Mouse (Mus musculus) lung, embryonic 15.5 days (tissue): ENCODE data around the gene Chga. TPM values are rescaled to one million over a fixed set of nuclear protein-coding genes. Genes with fewer than 3 reads are reported as not detected.

Experiments
- ATAC-seq: fragments of 200-750 bp; cut with Nextera tagmentation; 2 replicates; pipeline ENCODE4 v1.8.0; 2017; ENCODE audit warnings: moderate number of reproducible peaks, borderline replicate concordance; ENCODE audit not compliant: low FRiP score, low TSS enrichment; ENCODE audit errors: extremely low read depth
- H3K27ac ChIP-seq: fragments of 300-500 bp; sonication (generic); 2 replicates; pipeline ENCODE4 v1.5.1; 2015; ENCODE audit warnings: moderate library complexity, mild to moderate bottlenecking, inconsistent platforms
- H3K27me3 ChIP-seq: fragments of 300-500 bp; sonication (generic); 2 replicates; pipeline ENCODE4 v1.6.1; 2015; ENCODE audit warnings: inconsistent platforms
- H3K36me3 ChIP-seq: fragments of 300-500 bp; sonication (generic); 2 replicates; pipeline ENCODE4 v1.6.1; 2015; ENCODE audit warnings: inconsistent platforms
- H3K4me1 ChIP-seq: fragments of 300-500 bp; sonication (generic); 2 replicates; pipeline ENCODE4 v1.6.1; 2015; ENCODE audit warnings: inconsistent platforms
- H3K4me2 ChIP-seq: fragments of 300-500 bp; sonication (generic); 2 replicates; pipeline ENCODE4 v1.6.1; 2015; ENCODE audit warnings: inconsistent platforms, mild to moderate bottlenecking, moderate library complexity
- H3K4me3 ChIP-seq: fragments of 300-500 bp; sonication (generic); 2 replicates; pipeline ENCODE4 v1.5.1; 2015; ENCODE audit warnings: mild to moderate bottlenecking, inconsistent platforms
- H3K9ac ChIP-seq: fragments of 300-500 bp; sonication (generic); 2 replicates; pipeline ENCODE4 v1.6.1; 2015; ENCODE audit warnings: inconsistent platforms
- H3K9me3 ChIP-seq: fragments of 300-500 bp; sonication (generic); 2 replicates; pipeline ENCODE4 v1.6.1; 2016; ENCODE audit warnings: inconsistent platforms
- WGBS: fragments of 180-500 bp; shearing (Covaris S2); methylation state at CpG from one replicate; pipeline ENCODE4 v1.1.7; 2015; 5-methylcytosine and 5-hydroxymethylcytosine counted together
- polyA plus RNA-seq: library from polyadenylated mRNA; unstranded; fragments of >200 nt; fragmentation: Nextera tagmentation; extraction: Ambion mirVana; gene quantifications from 2 replicates; pipeline ENCODE4 v1.2.1, GENCODE M21; 2015

Chga gene
- polyA plus RNA-seq, 1 experiment from 2014 or later, result 2.5 TPM

GRCm38 (mm10) chr12:102566951-102567350, 12.2 kb downstream of the Chga start:
- no peak overlapping the region for H3K27ac ChIP-seq
- H3K4me2 ChIP-seq, result no peak overlapping the region
- ATAC-seq, result no peak
- H3K4me3 ChIP-seq, result no peak overlapping the region
- H3K9me3 ChIP-seq, result no peaks in the 10 kb centered on the region
- H3K36me3 ChIP-seq, result no peaks in the 10 kb centered on the region
- H3K27me3 ChIP-seq, result no peaks in the 10 kb centered on the region
- 0 out of 2 replicates have a peak, but pooled peaks cover 3% of the 10 kb centered on the region for H3K4me1 ChIP-seq
- WGBS, result 65% methylated on average over 2 of the region's 2 CpGs
- no peak overlapping the region for H3K9ac ChIP-seq

GRCm38 (mm10) chr12:102568219-102568618, 13.4 kb downstream of the Chga start:
- H3K9ac ChIP-seq, result no peak overlapping the region
- no peak for ATAC-seq
- no peaks in the 10 kb centered on the region for H3K36me3 ChIP-seq
- H3K9me3 ChIP-seq, result no peaks in the 10 kb centered on the region
- no peak overlapping the region for H3K27ac ChIP-seq
- 0 out of 2 replicates have a peak, but pooled peaks cover 3% of the 10 kb centered on the region for H3K4me1 ChIP-seq
- 61% methylated on average over 7 of the region's 7 CpGs for WGBS
- H3K4me2 ChIP-seq, result no peak overlapping the region
- H3K4me3 ChIP-seq, result no peak overlapping the region
- H3K27me3 ChIP-seq, result no peaks in the 10 kb centered on the region

- WGBS, result 76% methylated on average over 13 of the region's 13 CpGs
Measured at GRCm38 (mm10) chr12:102570111-102570510, 15.3 kb downstream of the Chga start.

GRCm38 (mm10) chr12:102570734-102571133, 16.0 kb downstream of the Chga start:
- Histone ChIP-seq H3K4me3 (no peak overlapping the region), H3K4me1 (0 out of 2 replicates have a peak, but pooled peaks cover 3% of the 10 kb centered on the region), H3K9me3 (no peaks in the 10 kb centered on the region), H3K36me3 (no peaks in the 10 kb centered on the region), H3K27ac (no peak overlapping the region), H3K27me3 (no peaks in the 10 kb centered on the region), H3K4me2 (no peak overlapping the region), H3K9ac (no peak overlapping the region)
- no peak for ATAC-seq
- WGBS, result 59% methylated on average over 5 of the region's 5 CpGs

More at GRCm38 (mm10) chr12:102570111-102570510, 15.3 kb downstream of the Chga start:
- Histone ChIP-seq H3K9ac (no peak overlapping the region), H3K36me3 (no peaks in the 10 kb centered on the region), H3K9me3 (no peaks in the 10 kb centered on the region), H3K27me3 (no peaks in the 10 kb centered on the region), H3K4me1 (0 out of 2 replicates have a peak, but pooled peaks cover 3% of the 10 kb centered on the region), H3K4me2 (no peak overlapping the region), H3K4me3 (no peak overlapping the region), H3K27ac (no peak overlapping the region)
- no peak for ATAC-seq

GRCm38 (mm10) chr12:102571666-102572065, 16.9 kb downstream of the Chga start:
- WGBS, result 85% methylated on average over 9 of the region's 9 CpGs

GRCm38 (mm10) chr12:102573036-102573435, 18.3 kb downstream of the Chga start:
- Histone ChIP-seq H3K27me3 (no peaks in the 10 kb centered on the region), H3K4me3 (no peak overlapping the region), H3K4me2 (no peak overlapping the region), H3K27ac (no peak overlapping the region), H3K9me3 (no peaks in the 10 kb centered on the region), H3K4me1 (0 out of 2 replicates have a peak, but pooled peaks cover 3% of the 10 kb centered on the region), H3K9ac (no peak overlapping the region), H3K36me3 (no peaks in the 10 kb centered on the region)
- ATAC-seq, result no peak
- WGBS, result 75% methylated on average over 7 of the region's 7 CpGs

More at GRCm38 (mm10) chr12:102571666-102572065, 16.9 kb downstream of the Chga start:
- no peaks in the 10 kb centered on the region for H3K27me3 ChIP-seq
- 0 out of 2 replicates have a peak, but pooled peaks cover 3% of the 10 kb centered on the region for H3K4me1 ChIP-seq
- H3K9me3 ChIP-seq, result no peaks in the 10 kb centered on the region
- ATAC-seq, result no peak
- H3K4me2 ChIP-seq, result no peak overlapping the region
- no peak overlapping the region for H3K9ac ChIP-seq
- H3K27ac ChIP-seq, result no peak overlapping the region
- H3K4me3 ChIP-seq, result no peak overlapping the region
- no peaks in the 10 kb centered on the region for H3K36me3 ChIP-seq

- 75% methylated on average over 5 of the region's 5 CpGs for WGBS
- Histone ChIP-seq H3K4me1 (no peaks in the 10 kb centered on the region), H3K4me2 (no peak overlapping the region), H3K4me3 (no peak overlapping the region), H3K9ac (no peak overlapping the region), H3K27me3 (no peaks in the 10 kb centered on the region), H3K9me3 (no peaks in the 10 kb centered on the region), H3K36me3 (no peaks in the 10 kb centered on the region), H3K27ac (no peak overlapping the region)
- ATAC-seq, result no peak
Measured at GRCm38 (mm10) chr12:102575541-102576329, 21.0 kb downstream of the Chga start.

GRCm38 (mm10) chr12:102576659-102577398, 22.1 kb downstream of the Chga start:
- no peak overlapping the region for H3K27ac ChIP-seq
- no peak overlapping the region for H3K4me2 ChIP-seq
- no peak for ATAC-seq
- H3K9me3 ChIP-seq, result no peaks in the 10 kb centered on the region
- no peak overlapping the region for H3K9ac ChIP-seq
- H3K4me1 ChIP-seq, result no peaks in the 10 kb centered on the region
- WGBS, result 47% methylated on average over 10 of the region's 10 CpGs
- H3K27me3 ChIP-seq, result no peaks in the 10 kb centered on the region
- H3K36me3 ChIP-seq, result no peaks in the 10 kb centered on the region
- H3K4me3 ChIP-seq, result no peak overlapping the region

GRCm38 (mm10) chr12:102579041-102579440, 24.3 kb downstream of the Chga start:
- Histone ChIP-seq H3K9ac (no peak overlapping the region), H3K4me2 (no peak overlapping the region), H3K36me3 (no peaks in the 10 kb centered on the region), H3K9me3 (no peaks in the 10 kb centered on the region), H3K4me3 (no peak overlapping the region), H3K27ac (no peak overlapping the region), H3K27me3 (no peaks in the 10 kb centered on the region), H3K4me1 (no peaks in the 10 kb centered on the region)
- WGBS, result 52% methylated on average over 6 of the region's 6 CpGs
- no peak for ATAC-seq

GRCm38 (mm10) chr12:102581579-102582196, 26.9 kb downstream of the Chga start:
- Histone ChIP-seq H3K4me2 (no peak overlapping the region), H3K4me1 (no peaks in the 10 kb centered on the region), H3K27me3 (no peaks in the 10 kb centered on the region), H3K4me3 (no peak overlapping the region), H3K27ac (no peak overlapping the region), H3K9ac (no peak overlapping the region), H3K9me3 (no peaks in the 10 kb centered on the region), H3K36me3 (no peaks in the 10 kb centered on the region)
- WGBS, result 73% methylated on average over 5 of the region's 5 CpGs
- no peak for ATAC-seq

GRCm38 (mm10) chr12:102582441-102582840, 27.7 kb downstream of the Chga start:
- Histone ChIP-seq H3K4me3 (no peak overlapping the region), H3K27ac (no peak overlapping the region), H3K4me2 (no peak overlapping the region), H3K4me1 (no peaks in the 10 kb centered on the region), H3K27me3 (no peaks in the 10 kb centered on the region), H3K9ac (no peak overlapping the region), H3K9me3 (no peaks in the 10 kb centered on the region), H3K36me3 (no peaks in the 10 kb centered on the region)
- WGBS, result 75% methylated on average over 11 of the region's 11 CpGs
- no peak for ATAC-seq

GRCm38 (mm10) chr12:102585390-102585789, 30.6 kb downstream of the Chga start:
- H3K4me1 ChIP-seq, result no peaks in the 10 kb centered on the region
- H3K4me2 ChIP-seq, result no peak overlapping the region
- WGBS, result 68% methylated on average over 3 of the region's 3 CpGs
- H3K9ac ChIP-seq, result no peak overlapping the region
- no peaks in the 10 kb centered on the region for H3K9me3 ChIP-seq
- ATAC-seq, result no peak
- H3K4me3 ChIP-seq, result no peak overlapping the region
- H3K27ac ChIP-seq, result no peak overlapping the region
- H3K27me3 ChIP-seq, result no peaks in the 10 kb centered on the region
- no peaks in the 10 kb centered on the region for H3K36me3 ChIP-seq
